Mouse (Mus musculus): ENCODE results near the gene Elp4.

Elp4 gene

GRCm38 (mm10) chr2:105687317-105687991, 216.9 kb downstream of the Elp4 start:
- peak overlapping the region; percentile 49 for H3K4me3 ChIP-seq (replicated peaks; ENCODE audit: low read length)
- H3K36me3 ChIP-seq (ENCODE audit: insufficient read depth, low read length): peaks cover 25% of the 10 kb centered on the region
- H3K27me3 ChIP-seq (ENCODE audit: insufficient read depth, low read length): peaks cover 32% of the 10 kb centered on the region
- peaks cover 91% of the 10 kb centered on the region for H3K4me1 ChIP-seq (replicated peaks; ENCODE audit: low read depth, low read length)
- H3K9me3 ChIP-seq (ENCODE audit: low read length): no peaks in the 10 kb centered on the region
- TF ChIP-seq CTCF (conservative IDR thresholded peaks at IDR 0.05; ENCODE audit: low read length): no peak; the same call in 1 of the 2 replicates
- no peak for TF ChIP-seq NANOG (IDR thresholded peaks at IDR 0.05; ENCODE audit: borderline replicate concordance, low read length)
- TF ChIP-seq POU5F1 (IDR thresholded peaks at IDR 0.05; ENCODE audit: borderline replicate concordance, low read length): no peak

DNA sequence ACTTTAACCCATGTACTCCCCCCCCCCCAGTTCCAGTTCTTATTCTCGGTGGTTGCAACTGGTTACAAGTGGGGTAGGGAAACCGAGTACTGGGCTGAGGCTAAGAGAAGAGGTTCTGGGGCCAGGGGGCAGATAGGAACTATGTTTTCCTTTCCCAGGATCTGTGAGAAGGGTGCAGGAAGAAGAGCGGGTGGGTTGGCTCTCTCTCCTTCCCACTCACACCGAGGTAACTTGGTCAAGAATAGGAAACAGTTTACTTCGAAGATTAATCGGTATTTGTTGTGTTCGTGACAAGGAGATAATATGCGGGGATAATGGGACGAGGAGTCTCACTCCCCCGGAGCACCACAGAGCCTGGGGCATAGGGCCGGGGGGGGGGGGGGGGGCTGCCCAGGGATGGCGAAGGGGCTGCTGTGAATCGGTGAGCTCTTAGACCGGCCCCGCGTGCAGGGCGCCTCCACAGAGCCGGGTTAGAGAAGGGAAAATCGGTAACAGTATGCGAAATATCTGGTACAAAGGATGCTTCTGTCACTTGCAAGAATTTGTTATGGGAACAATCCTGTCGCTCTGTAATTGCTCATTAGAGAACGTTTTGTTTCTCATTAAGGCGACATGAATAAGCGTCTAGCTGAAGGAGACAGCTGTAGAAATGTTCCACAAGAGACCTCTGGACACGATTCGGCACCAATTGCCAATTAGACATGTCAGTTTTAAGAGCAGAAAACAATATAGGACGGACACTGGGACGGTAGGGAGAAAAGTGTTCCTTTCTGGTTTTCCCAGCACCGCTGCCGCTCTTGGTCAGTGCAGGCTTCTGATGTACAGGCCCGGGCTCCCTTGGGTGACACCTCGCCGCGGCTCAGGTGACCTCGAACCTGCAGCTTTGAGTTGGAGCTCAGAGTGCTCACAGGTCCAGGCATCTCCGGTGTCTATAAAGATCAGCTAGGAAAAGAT, 217.7 kb downstream of the Elp4 start:
- Histone ChIP-seq H3K27me3 (ENCODE audit: insufficient read depth, low read length) (peaks cover 40% of the 10 kb centered on the region), H3K36me3 (ENCODE audit: insufficient read depth, low read length) (peaks cover 20% of the 10 kb centered on the region), H3K4me3 (replicated peaks; ENCODE audit: low read length) (peak overlapping the region; percentile 49), H3K9me3 (ENCODE audit: low read length) (no peaks in the 10 kb centered on the region), H3K4me1 (replicated peaks; ENCODE audit: low read depth, low read length) (peaks cover 91% of the 10 kb centered on the region)
- no peak for TF ChIP-seq CTCF (conservative IDR thresholded peaks at IDR 0.05; ENCODE audit: low read length)
- no peak for TF ChIP-seq POU5F1 (IDR thresholded peaks at IDR 0.05; ENCODE audit: borderline replicate concordance, low read length)
- TF ChIP-seq NANOG (IDR thresholded peaks at IDR 0.05; ENCODE audit: borderline replicate concordance, low read length): no peak

- no peak for TF ChIP-seq CTCF (conservative IDR thresholded peaks at IDR 0.05; ENCODE audit: low read length)
- no peak for TF ChIP-seq NANOG (IDR thresholded peaks at IDR 0.05; ENCODE audit: borderline replicate concordance, low read length)
- TF ChIP-seq POU5F1 (IDR thresholded peaks at IDR 0.05; ENCODE audit: borderline replicate concordance, low read length): no peak
- Histone ChIP-seq H3K27me3 (ENCODE audit: insufficient read depth, low read length) (peaks cover 49% of the 10 kb centered on the region), H3K4me3 (replicated peaks; ENCODE audit: low read length) (no peak overlapping the region), H3K4me1 (replicated peaks; ENCODE audit: low read depth, low read length) (peaks cover 91% of the 10 kb centered on the region), H3K36me3 (ENCODE audit: insufficient read depth, low read length) (peaks cover 20% of the 10 kb centered on the region), H3K9me3 (ENCODE audit: low read length) (no peaks in the 10 kb centered on the region)
Measured at GRCm38 (mm10) chr2:105685651-105686050, 218.7 kb downstream of the Elp4 start.

DNA sequence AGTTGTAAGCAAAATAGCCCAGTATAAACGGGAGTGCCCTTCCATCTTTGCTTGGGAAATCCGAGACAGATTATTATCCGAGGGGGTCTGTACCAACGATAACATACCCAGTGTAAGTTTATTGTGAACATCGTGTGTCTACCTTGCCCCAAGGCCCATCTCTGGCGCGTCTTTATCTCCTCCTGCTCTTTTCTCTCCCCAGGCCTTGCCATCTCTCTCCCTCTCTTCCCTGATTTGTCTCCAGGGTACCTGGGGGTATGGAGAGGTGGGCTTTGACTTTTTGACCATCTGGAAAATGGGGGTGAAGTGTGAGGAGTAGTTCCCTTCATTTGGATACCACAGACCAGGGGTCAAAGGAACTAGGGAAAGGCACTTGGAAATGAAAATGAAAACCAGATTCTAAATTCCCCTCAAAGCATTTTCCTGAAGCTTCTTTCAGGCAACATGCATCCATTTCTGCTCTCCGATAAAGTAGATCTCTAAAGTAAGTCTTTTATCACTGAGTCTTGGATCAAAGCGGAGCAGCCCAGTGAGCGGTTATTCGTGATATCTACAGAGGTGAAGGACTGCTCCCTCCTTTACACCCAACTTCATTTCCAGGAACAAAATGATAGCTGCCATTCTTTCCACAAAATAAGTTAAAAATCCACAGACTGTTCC, 219.2 kb downstream of the Elp4 start:
- peaks cover 88% of the 10 kb centered on the region for H3K4me1 ChIP-seq (replicated peaks; ENCODE audit: low read depth, low read length)
- no peaks in the 10 kb centered on the region for H3K9me3 ChIP-seq (ENCODE audit: low read length)
- TF ChIP-seq CTCF (conservative IDR thresholded peaks at IDR 0.05; ENCODE audit: low read length) (no peak), NANOG (IDR thresholded peaks at IDR 0.05; ENCODE audit: borderline replicate concordance, low read length) (no peak), POU5F1 (IDR thresholded peaks at IDR 0.05; ENCODE audit: borderline replicate concordance, low read length) (no peak)
- H3K4me3 ChIP-seq (replicated peaks; ENCODE audit: low read length): no peak overlapping the region
- H3K36me3 ChIP-seq (ENCODE audit: insufficient read depth, low read length): peaks cover 20% of the 10 kb centered on the region
- peaks cover 49% of the 10 kb centered on the region for H3K27me3 ChIP-seq (ENCODE audit: insufficient read depth, low read length)

DNA sequence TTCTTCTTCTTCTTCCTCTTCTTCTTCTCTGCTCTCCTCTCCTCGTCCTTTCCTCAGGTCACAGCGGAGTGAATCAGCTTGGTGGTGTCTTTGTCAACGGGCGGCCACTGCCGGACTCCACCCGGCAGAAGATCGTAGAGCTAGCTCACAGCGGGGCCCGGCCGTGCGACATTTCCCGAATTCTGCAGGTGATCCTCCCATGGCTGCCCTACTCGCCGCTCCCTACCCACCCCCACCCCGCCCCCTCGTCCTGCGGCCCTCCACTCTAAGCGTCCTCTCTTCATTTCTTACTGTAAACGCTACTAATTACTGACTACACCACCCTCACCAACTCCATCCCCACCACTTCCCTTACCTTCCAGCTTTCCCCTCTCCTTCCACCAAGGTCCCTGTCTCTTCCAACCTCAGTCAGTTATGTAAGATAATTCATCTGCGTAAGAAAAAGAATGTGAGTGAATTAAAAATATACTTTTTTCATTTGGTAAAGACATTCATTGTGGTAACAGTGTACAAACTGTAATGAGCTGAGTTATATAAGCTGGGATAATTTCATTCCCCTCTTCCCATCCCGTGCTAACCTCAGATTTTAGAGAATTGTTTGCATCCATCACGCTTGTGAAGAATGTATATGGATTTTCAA, 220.5 kb downstream of the Elp4 start:
- no peak for TF ChIP-seq CTCF (conservative IDR thresholded peaks at IDR 0.05; ENCODE audit: low read length)
- no peak for TF ChIP-seq POU5F1 (IDR thresholded peaks at IDR 0.05; ENCODE audit: borderline replicate concordance, low read length)
- TF ChIP-seq NANOG (IDR thresholded peaks at IDR 0.05; ENCODE audit: borderline replicate concordance, low read length): no peak
- Histone ChIP-seq H3K4me1 (replicated peaks; ENCODE audit: low read depth, low read length) (peaks cover 89% of the 10 kb centered on the region), H3K9me3 (ENCODE audit: low read length) (no peaks in the 10 kb centered on the region), H3K27me3 (ENCODE audit: insufficient read depth, low read length) (peaks cover 51% of the 10 kb centered on the region), H3K36me3 (ENCODE audit: insufficient read depth, low read length) (peaks cover 22% of the 10 kb centered on the region), H3K4me3 (replicated peaks; ENCODE audit: low read length) (no peak overlapping the region)

DNA sequence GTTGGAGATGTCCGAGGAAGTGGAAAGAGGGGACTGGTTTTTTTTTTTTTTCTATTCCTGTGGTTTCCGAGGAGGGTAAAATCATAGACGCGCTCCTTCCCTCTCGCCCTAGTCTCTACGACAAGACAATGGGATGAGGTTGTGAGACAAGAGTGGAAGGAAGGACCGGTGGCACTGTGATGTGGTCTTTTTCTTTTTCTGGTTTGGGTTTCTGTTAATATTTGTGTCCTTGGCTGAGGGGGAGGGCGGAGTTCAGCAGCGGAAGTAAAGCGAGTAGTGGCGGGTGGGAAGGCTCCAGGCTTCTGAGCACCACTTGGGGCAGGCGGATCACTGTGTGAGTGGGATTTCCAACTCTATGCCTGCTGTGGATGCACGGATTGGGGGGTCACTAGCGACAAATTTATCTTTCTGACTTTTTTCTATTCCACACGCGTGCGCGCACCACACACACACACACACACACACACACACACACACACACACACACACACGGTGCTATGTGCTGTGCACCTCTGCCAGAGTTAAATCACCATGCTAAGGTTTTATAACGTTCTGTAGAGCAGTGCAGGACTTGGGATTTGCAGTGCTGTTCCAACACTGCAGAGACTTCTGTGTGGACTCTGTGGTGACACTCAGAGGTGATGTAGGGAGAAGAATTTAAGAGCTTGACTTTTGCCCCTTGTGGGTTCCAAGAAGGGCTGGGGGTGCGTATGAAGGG, 221.6 kb downstream of the Elp4 start:
- H3K9me3 ChIP-seq (ENCODE audit: low read length): no peaks in the 10 kb centered on the region
- peak overlapping the region; percentile 70 for H3K4me3 ChIP-seq (replicated peaks; ENCODE audit: low read length)
- no peak for TF ChIP-seq NANOG (IDR thresholded peaks at IDR 0.05; ENCODE audit: borderline replicate concordance, low read length)
- no peak for TF ChIP-seq CTCF (conservative IDR thresholded peaks at IDR 0.05; ENCODE audit: low read length)
- no peak for TF ChIP-seq POU5F1 (IDR thresholded peaks at IDR 0.05; ENCODE audit: borderline replicate concordance, low read length)
- H3K4me1 ChIP-seq (replicated peaks; ENCODE audit: low read depth, low read length): peaks cover 88% of the 10 kb centered on the region
- peaks cover 25% of the 10 kb centered on the region for H3K36me3 ChIP-seq (ENCODE audit: insufficient read depth, low read length)
- H3K27me3 ChIP-seq (ENCODE audit: insufficient read depth, low read length): peaks cover 52% of the 10 kb centered on the region

GRCm38 (mm10) chr2:105682011-105682501, 222.3 kb downstream of the Elp4 start:
- no peaks in the 10 kb centered on the region for H3K9me3 ChIP-seq (ENCODE audit: low read length)
- peak overlapping the region; percentile 70 for H3K4me3 ChIP-seq (replicated peaks; ENCODE audit: low read length)
- H3K27me3 ChIP-seq (ENCODE audit: insufficient read depth, low read length): peaks cover 49% of the 10 kb centered on the region
- TF ChIP-seq CTCF (conservative IDR thresholded peaks at IDR 0.05; ENCODE audit: low read length) (no peak), NANOG (IDR thresholded peaks at IDR 0.05; ENCODE audit: borderline replicate concordance, low read length) (no peak), POU5F1 (IDR thresholded peaks at IDR 0.05; ENCODE audit: borderline replicate concordance, low read length) (no peak)
- H3K4me1 ChIP-seq (replicated peaks; ENCODE audit: low read depth, low read length): peaks cover 85% of the 10 kb centered on the region
- peaks cover 22% of the 10 kb centered on the region for H3K36me3 ChIP-seq (ENCODE audit: insufficient read depth, low read length)

Data from E14TG2a.4 (cell line).